Mouse (Mus musculus) ES-E14 (cell line): Measurements from ENCODE around the gene Klhl2. TPM values are rescaled to one million over a fixed set of nuclear protein-coding genes. Genes with fewer than 3 reads are reported as not detected.

Source experiments
- DNase-seq: peaks from one replicate; pipeline ENCODE4 v3.0.0-alpha.2; 2013; ENCODE audit warnings: low read depth, low spot score
- H3K27ac ChIP-seq: 2 replicates; pipeline ENCODE4 v1.5.1; 2012; ENCODE audit warnings: low read depth, mild to moderate bottlenecking, low read length, moderate library complexity, mixed read lengths; ENCODE audit not compliant: poor library complexity, insufficient read depth, severe bottlenecking
- H3K36me3 ChIP-seq: 2 replicates; pipeline ENCODE4 v1.6.1; 2012; ENCODE audit warnings: mild to moderate bottlenecking, low read length, moderate library complexity, mixed read lengths; ENCODE audit not compliant: control insufficient read depth, poor library complexity, insufficient read depth, severe bottlenecking
- H3K4me1 ChIP-seq, 2 experiments: fragments of 150-350 bp in 1 of 2; sonication (generic) in 1 of 2; 2 replicates each; pipeline ENCODE4 v1.6.1; 2012; ENCODE audit warnings: low read length in 2 of 2, mild to moderate bottlenecking in 1 of 2, mixed read lengths in 1 of 2; ENCODE audit not compliant: control insufficient read depth in 2 of 2, insufficient read depth in 2 of 2, poor library complexity in 1 of 2
- H3K4me3 ChIP-seq, 2 experiments: fragments of 150-350 bp in 1 of 2; sonication (generic) in 1 of 2; 2 replicates each; pipeline ENCODE4 v1.5.1; 2012; ENCODE audit warnings: low read length in 2 of 2, low read depth in 1 of 2, mild to moderate bottlenecking in 1 of 2, mixed read lengths in 1 of 2; ENCODE audit not compliant: insufficient read depth in 1 of 2, poor library complexity in 1 of 2, severe bottlenecking in 1 of 2
- H3K9ac ChIP-seq: 2 replicates; pipeline ENCODE4 v1.6.1; 2012; ENCODE audit warnings: low read depth, mild to moderate bottlenecking, low read length, mixed read lengths; ENCODE audit not compliant: poor library complexity, insufficient read depth, severe bottlenecking
- H3K9me3 ChIP-seq: fragments of 150-350 bp; sonication (generic); 2 replicates; pipeline ENCODE4 v1.6.1; 2012; ENCODE audit warnings: low read depth, mild to moderate bottlenecking, low read length; ENCODE audit not compliant: control insufficient read depth, insufficient read depth
- CHD2 ChIP-seq: IDR thresholded peaks from 2 replicates; pipeline ENCODE4 v1.6.1; 2014; ENCODE audit warnings: mild to moderate bottlenecking, low read depth, low read length, inconsistent platforms
- HCFC1 ChIP-seq: IDR thresholded peaks from 2 replicates; pipeline ENCODE4 v1.6.1; 2012; ENCODE audit warnings: low read length, inconsistent platforms, borderline replicate concordance; ENCODE audit not compliant: insufficient read depth
- MAFK ChIP-seq: IDR thresholded peaks from 2 replicates; pipeline ENCODE4 v1.6.1; 2014; ENCODE audit warnings: mild to moderate bottlenecking, low read depth, low read length, inconsistent platforms; ENCODE audit not compliant: insufficient read depth
- ZC3H11A ChIP-seq: IDR thresholded peaks from 2 replicates; pipeline ENCODE4 v1.6.1; 2012; ENCODE audit warnings: low read depth, mild to moderate bottlenecking, inconsistent platforms, low read length, borderline replicate concordance
- ZNF384 ChIP-seq: IDR thresholded peaks from 2 replicates; pipeline ENCODE4 v1.6.1; 2012; ENCODE audit warnings: low read depth, low read length, inconsistent platforms
- in situ Hi-C, 2 experiments: fragments of 600-800 bp; cut with MboI; formaldehyde crosslinking; loops; one replicate each; pipeline ENCODE4 v1.15.1; 2025; ENCODE audit warnings: low sequenced_read_pairs in 2 of 2, inconsistent platforms in 1 of 2; ENCODE audit not compliant: unreplicated experiment in 2 of 2
- total RNA-seq: library from RNA; depleted of rRNA; stranded (reverse); fragments of 300-350 nt; gene quantifications from 2 replicates; pipeline ENCODE4 v1.2.3, GENCODE M21; 2012

Klhl2 gene
- total RNA-seq, 1 experiment: 16.3 TPM

- no peak for TF ChIP-seq ZNF384
- no peak for TF ChIP-seq MAFK
- TF ChIP-seq CHD2: no peak
- TF ChIP-seq HCFC1: no peak
- no peak for TF ChIP-seq ZC3H11A
- Histone ChIP-seq H3K4me3 (no peak overlapping the region), H3K27ac (no peak overlapping the region), H3K9ac (no peak overlapping the region), H3K4me1 (peaks cover 3 to 11% of the 10 kb centered on the region in 2 experiments; a peak in 3 of 4 replicates), H3K36me3 (no peaks in the 10 kb centered on the region), H3K9me3 (no peaks in the 10 kb centered on the region)
- in situ Hi-C loops: no loop called here
- DNase-seq: no peak
These were observed 6.6 kb downstream of the Klhl2 start for GRCm38 (mm10) chr8:64843168-64843567.

- no peak overlapping the region for H3K9ac ChIP-seq
- peaks cover 0 to 10% of the 10 kb centered on the region in 2 experiments; a peak in 2 of 4 replicates for H3K4me1 ChIP-seq
- TF ChIP-seq ZNF384 (no peak), MAFK (no peak)
- H3K36me3 ChIP-seq: no peaks in the 10 kb centered on the region
- H3K4me3 ChIP-seq: no peak overlapping the region
- DNase-seq: no peak
- no peak overlapping the region for H3K27ac ChIP-seq
- in situ Hi-C loops: no loop called here
- H3K9me3 ChIP-seq: no peaks in the 10 kb centered on the region
These were observed 7.9 kb downstream of the Klhl2 start for GRCm38 (mm10) chr8:64841747-64842406.

GRCm38 (mm10) chr8:64839628-64840027 lies 10.2 kb downstream of the Klhl2 start:
- in situ Hi-C loops: no loop called here
- TF ChIP-seq CHD2: no peak
- no peak for TF ChIP-seq HCFC1
- TF ChIP-seq ZNF384: no peak
- TF ChIP-seq MAFK: no peak
- TF ChIP-seq ZC3H11A: no peak

GRCm38 (mm10) chr8:64835475-64836122 lies 14.2 kb downstream of the Klhl2 start:
- TF ChIP-seq ZC3H11A (no peak), MAFK (no peak), ZNF384 (no peak), CHD2 (no peak)
- Histone ChIP-seq H3K27ac (no peak overlapping the region), H3K4me3 (no peak overlapping the region), H3K36me3 (no peaks in the 10 kb centered on the region; the same call in 1 of the 2 replicates), H3K9me3 (no peaks in the 10 kb centered on the region), H3K4me1 (peaks cover 10 to 28% of the 10 kb centered on the region in 2 experiments), H3K9ac (no peak overlapping the region)
- DNase-seq: no peak
- in situ Hi-C loops: no loop called here

More at GRCm38 (mm10) chr8:64839628-64840027, 10.2 kb downstream of the Klhl2 start:
- Histone ChIP-seq H3K9me3 (no peaks in the 10 kb centered on the region), H3K36me3 (no peaks in the 10 kb centered on the region), H3K9ac (no peak overlapping the region), H3K4me1 (peaks cover 0 to 14% of the 10 kb centered on the region in 2 experiments; a peak in 2 of 4 replicates), H3K4me3 (no peak overlapping the region), H3K27ac (no peak overlapping the region)
- DNase-seq: no peak
